Mouse (Mus musculus): ENCODE results near the gene Gm5565. TPM values are rescaled to one million over a fixed set of nuclear protein-coding genes. Genes with fewer than 3 reads are reported as not detected.

Gm5565 gene
- not detected for polyA plus RNA-seq (2017; shearing (Covaris generic))

DNA sequence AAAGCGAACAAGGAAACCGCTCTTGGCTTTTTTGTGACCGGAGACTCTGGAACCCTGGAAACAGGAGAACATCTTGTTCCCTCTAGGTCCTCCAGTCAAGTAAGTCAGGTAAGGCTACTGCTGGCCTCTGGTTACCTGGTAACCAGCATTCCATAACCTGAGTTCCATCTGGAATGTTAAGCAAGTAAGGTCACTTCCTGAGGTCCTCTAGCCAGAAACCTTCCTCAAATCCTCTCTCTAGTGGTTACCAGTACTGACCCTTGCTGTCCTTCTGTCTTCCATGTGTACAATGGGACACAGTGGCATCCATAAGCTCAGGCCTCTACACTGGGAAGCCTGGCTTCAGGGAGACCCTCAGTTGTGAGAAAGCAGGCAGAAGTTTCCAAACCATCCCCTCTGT is at the start of gene Gm5565:
Gene Gm5565, minus strand, starts transcription at position 101 of the 400 bp plus-strand sequence.

DNA sequence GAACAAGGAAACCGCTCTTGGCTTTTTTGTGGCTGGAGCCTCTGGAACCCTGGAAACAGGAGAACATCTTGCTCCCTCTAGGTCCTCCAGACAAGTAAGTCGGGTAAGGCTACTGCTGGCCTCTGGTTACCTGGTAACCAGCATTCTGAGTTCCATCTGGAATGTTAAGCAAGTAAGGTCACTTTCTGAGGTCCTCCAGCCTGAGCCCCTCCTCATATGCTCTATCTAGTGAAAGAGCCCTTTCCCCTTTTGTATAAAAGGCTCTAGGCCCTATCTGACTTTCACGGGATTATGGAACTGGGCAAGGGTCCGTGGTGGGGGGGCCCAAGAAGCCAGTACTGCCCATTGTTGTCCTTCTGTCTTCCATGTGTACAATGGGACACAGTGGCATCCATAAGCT is 24.9 kb upstream of the Gm5565 start, which contains the start of gene 1700001J03Rik:
Gene 1700001J03Rik, minus strand, starts transcription at position 101 of the 400 bp plus-strand sequence.

DNA sequence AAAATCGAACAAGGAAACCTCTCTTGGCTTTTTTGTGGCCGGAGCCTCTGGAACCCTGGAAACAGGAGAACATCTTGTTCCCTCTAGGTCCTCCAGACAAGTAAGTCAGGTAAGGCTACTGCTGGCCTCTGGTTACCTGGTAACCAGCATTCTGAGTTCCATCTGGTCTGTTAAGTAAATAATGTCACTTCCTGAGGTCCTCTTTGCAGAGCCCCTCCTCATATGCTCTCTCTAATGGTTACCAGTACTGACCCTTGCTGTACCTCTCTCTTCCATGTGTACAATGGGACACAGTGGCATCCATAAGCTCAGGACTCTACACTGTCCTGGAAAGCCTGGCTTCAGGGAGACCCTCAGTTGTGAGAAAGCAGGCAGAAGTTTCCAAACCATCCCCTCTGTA is 10.3 kb upstream of the Gm5565 start, which contains the start of gene Gm6309:
Gene Gm6309, minus strand, starts transcription at position 101 of the 400 bp plus-strand sequence.

Other genes with a start within 250 kb of the Gm5565 start
- gene Cyp3a25, start 150.9 kb downstream of the Gm5565 start, polyA plus RNA-seq (2017; shearing (Covaris generic)), result not detected
- gene Cyp3a59, start 81.3 kb downstream of the Gm5565 start, polyA plus RNA-seq (2017; shearing (Covaris generic)), result not detected
- not detected for gene Gm6309, start 10.2 kb upstream of the Gm5565 start, polyA plus RNA-seq (2017; shearing (Covaris generic))
- gene 1700001J03Rik, start 24.8 kb upstream of the Gm5565 start, polyA plus RNA-seq (2017; shearing (Covaris generic)), result not detected
- 80.4 TPM for gene Rnf6, start 61.0 kb upstream of the Gm5565 start, polyA plus RNA-seq (2017; shearing (Covaris generic))
- gene Cdk8, start 70.7 kb upstream of the Gm5565 start, polyA plus RNA-seq (2017; shearing (Covaris generic)), result 15.9 TPM
- gene Wasf3, start 224.4 kb upstream of the Gm5565 start, polyA plus RNA-seq (2017; shearing (Covaris generic)), result not detected